Mouse (Mus musculus) ES-Bruce4 (cell line): ENCODE measurements around the gene Rtraf.

ENCODE experiments used
- CTCF ChIP-seq: IDR thresholded peaks from one replicate; pipeline ENCODE4 v1.8.1; 2011; ENCODE audit warnings: low read depth, low read length
- EP300 ChIP-seq: IDR thresholded peaks from 2 replicates; pipeline ENCODE4 v1.6.1; 2011; ENCODE audit warnings: low read depth, low read length; ENCODE audit not compliant: insufficient read depth

- no peak for TF ChIP-seq EP300
- no peak for TF ChIP-seq CTCF
These were observed 20.0 kb downstream of the Rtraf start for GRCm38 (mm10) chr14:19803623-19804022.
